Mouse (Mus musculus): ENCODE measurements at regions not wholly inside any gene's neighbourhood (a gene's known extent, or its start where the extent isn't known, plus 50 kb on each side); places are given as distances from the start of the nearest gene placed in this dataset.
A peak's percentile ranks its signal among the peaks of the same experiment; 100 is the strongest.

DNA sequence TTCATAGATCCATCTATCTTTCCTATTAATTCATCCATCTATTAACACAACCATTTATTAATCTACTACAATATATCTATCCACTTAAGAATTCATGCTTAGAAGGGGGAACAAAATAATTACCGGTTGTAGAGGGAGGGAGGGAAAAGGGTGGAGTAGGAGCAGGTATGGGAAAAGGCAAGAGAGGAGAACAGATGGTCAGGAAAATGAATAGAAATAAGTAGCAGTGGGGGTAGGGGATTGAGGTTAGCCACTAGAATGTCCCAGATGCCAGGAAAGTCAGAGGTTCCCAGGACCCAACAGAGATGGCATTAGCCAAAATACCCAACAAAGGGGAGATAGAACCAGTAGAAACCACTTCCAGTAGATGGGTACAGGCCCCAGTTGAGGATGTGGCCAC lies 164.5 kb upstream of the Crbn start:
- no peaks in the 10 kb centered on the region for H3K9me3 ChIP-seq
- no peak for DNase-seq (ENCODE audit: low spot score)
- H3K27me3 ChIP-seq (replicated peaks; ENCODE audit: low read depth, poor library complexity, severe bottlenecking) = no peaks in the 10 kb centered on the region
- H3K27ac ChIP-seq (replicated peaks) = no peak overlapping the region
- H3K36me3 ChIP-seq (replicated peaks) = no peaks in the 10 kb centered on the region
- H3K4me1 ChIP-seq = no peaks in the 10 kb centered on the region
- no peak overlapping the region for H3K4me3 ChIP-seq
- 79% methylated on average over 1 of the region's 1 CpGs for WGBS

- Histone ChIP-seq H3K27ac (replicated peaks) (no peak overlapping the region), H3K27me3 (replicated peaks; ENCODE audit: low read depth, poor library complexity, severe bottlenecking) (no peaks in the 10 kb centered on the region), H3K4me1 (no peaks in the 10 kb centered on the region), H3K9me3 (no peaks in the 10 kb centered on the region), H3K36me3 (replicated peaks) (no peaks in the 10 kb centered on the region), H3K4me3 (no peak overlapping the region)
- no peak for DNase-seq (ENCODE audit: low spot score)
- 50% methylated on average over 2 of the region's 2 CpGs for WGBS
Observed at GRCm38 (mm10) chr6:106975439-106975838, 175.6 kb upstream of the Crbn start.

- no peak for DNase-seq (ENCODE audit: low spot score)
- no peaks in the 10 kb centered on the region for H3K9me3 ChIP-seq
- no peaks in the 10 kb centered on the region for H3K36me3 ChIP-seq (replicated peaks)
- H3K4me1 ChIP-seq = no peaks in the 10 kb centered on the region
- H3K27ac ChIP-seq (replicated peaks) = no peak overlapping the region
- H3K4me3 ChIP-seq = no peak overlapping the region
- no peaks in the 10 kb centered on the region for H3K27me3 ChIP-seq (replicated peaks; ENCODE audit: low read depth, poor library complexity, severe bottlenecking)
Observed at GRCm38 (mm10) chr6:106978721-106979120, 178.8 kb upstream of the Crbn start.

DNA sequence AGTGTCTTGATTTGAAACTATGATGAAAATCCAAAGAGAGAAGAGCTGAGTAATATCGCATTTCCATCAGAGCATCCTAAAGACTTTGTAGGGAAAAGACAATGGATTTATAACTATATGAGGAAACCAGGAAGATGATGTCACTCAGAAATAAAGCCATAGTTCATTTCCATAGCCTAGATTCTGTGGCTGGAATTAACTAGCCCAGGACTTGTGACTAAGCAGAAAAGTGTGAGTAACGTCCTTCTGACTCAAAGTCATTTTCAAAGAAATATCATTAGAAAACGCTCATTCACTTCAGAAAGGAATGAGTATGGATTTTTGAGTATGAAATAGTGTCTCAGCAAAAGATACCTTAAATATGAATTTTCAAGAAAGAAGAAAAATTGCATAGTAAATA lies 179.9 kb upstream of the Crbn start:
- no peaks in the 10 kb centered on the region for H3K4me1 ChIP-seq
- DNase-seq (ENCODE audit: low spot score) = no peak
- WGBS = 91% methylated on average over 3 of the region's 3 CpGs
- H3K4me3 ChIP-seq = no peak overlapping the region
- no peaks in the 10 kb centered on the region for H3K9me3 ChIP-seq
- no peaks in the 10 kb centered on the region for H3K36me3 ChIP-seq (replicated peaks)
- H3K27ac ChIP-seq (replicated peaks) = no peak overlapping the region
- no peaks in the 10 kb centered on the region for H3K27me3 ChIP-seq (replicated peaks; ENCODE audit: low read depth, poor library complexity, severe bottlenecking)

- Histone ChIP-seq H3K36me3 (replicated peaks) (no peaks in the 10 kb centered on the region), H3K9me3 (no peaks in the 10 kb centered on the region), H3K4me3 (no peak overlapping the region), H3K4me1 (no peaks in the 10 kb centered on the region), H3K27me3 (replicated peaks; ENCODE audit: low read depth, poor library complexity, severe bottlenecking) (no peaks in the 10 kb centered on the region), H3K27ac (replicated peaks) (no peak overlapping the region)
- DNase-seq (ENCODE audit: low spot score) = no peak
- 86% methylated on average over 4 of the region's 4 CpGs for WGBS
Observed at GRCm38 (mm10) chr6:106980188-106980587, 180.3 kb upstream of the Crbn start.

DNA sequence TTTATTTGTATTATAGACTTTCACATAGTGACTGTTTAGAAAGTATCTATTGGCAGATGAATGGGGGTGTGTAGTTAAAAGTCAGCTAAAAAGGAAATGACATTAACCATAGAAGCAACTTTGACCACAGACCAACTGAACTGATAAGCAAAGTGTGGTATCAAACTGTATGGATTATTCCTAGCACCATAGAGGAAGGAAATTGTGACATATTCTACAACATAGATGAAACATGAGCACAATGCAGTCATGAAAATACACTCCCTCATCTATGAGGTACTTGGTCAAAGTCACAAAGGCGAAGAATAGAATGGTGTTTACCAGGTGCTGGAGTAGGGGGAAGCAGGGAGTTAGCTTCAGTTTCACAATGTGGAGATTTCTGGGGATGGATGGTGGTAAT lies 181.4 kb upstream of the Crbn start:
- Histone ChIP-seq H3K27ac (replicated peaks) (no peak overlapping the region), H3K9me3 (no peaks in the 10 kb centered on the region), H3K27me3 (replicated peaks; ENCODE audit: low read depth, poor library complexity, severe bottlenecking) (no peaks in the 10 kb centered on the region), H3K4me3 (no peak overlapping the region), H3K36me3 (replicated peaks) (no peaks in the 10 kb centered on the region), H3K4me1 (no peaks in the 10 kb centered on the region)
- DNase-seq (ENCODE audit: low spot score) = no peak
- WGBS = 90% methylated on average over 1 of the region's 1 CpGs

DNA sequence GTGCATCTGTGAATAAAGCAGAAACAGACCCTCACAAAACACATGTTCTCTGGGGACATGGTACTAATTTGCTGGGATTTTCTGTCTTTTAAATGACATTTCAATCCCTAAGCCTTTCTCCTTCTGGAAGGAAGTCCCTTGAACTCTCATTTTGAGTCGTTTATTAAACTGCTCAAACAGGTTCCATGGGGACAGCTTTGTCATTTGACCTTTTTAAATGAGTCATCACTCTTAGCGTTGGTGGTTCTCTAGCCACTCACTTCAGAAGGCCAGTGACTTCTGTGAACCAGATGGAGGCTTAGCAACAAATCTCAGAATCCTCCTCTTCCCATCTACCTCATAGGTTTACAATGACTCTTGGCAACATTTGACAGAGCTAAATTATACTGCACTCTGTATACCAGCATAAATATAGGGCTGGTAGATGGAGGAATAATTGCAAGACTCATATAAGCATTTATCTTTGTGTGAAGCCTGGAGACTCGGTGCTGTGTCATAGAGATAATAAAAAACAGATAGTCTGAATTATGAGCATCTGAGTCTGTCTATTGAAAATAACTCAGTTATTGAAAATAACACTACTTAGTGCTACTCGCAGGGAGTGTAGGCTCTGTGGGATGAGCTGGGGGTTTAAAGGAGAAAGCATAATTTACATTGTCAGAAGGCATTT lies 185.4 kb upstream of the Crbn start:
- Histone ChIP-seq H3K27me3 (replicated peaks; ENCODE audit: low read depth, poor library complexity, severe bottlenecking) (no peaks in the 10 kb centered on the region), H3K4me1 (no peaks in the 10 kb centered on the region), H3K9me3 (no peaks in the 10 kb centered on the region), H3K27ac (replicated peaks) (no peak overlapping the region), H3K4me3 (no peak overlapping the region), H3K36me3 (replicated peaks) (no peaks in the 10 kb centered on the region)
- 64% methylated on average over 4 of the region's 4 CpGs for whole genome bisulfite sequencing
- DNase-seq (ENCODE audit: low spot score) = no peak

DNA sequence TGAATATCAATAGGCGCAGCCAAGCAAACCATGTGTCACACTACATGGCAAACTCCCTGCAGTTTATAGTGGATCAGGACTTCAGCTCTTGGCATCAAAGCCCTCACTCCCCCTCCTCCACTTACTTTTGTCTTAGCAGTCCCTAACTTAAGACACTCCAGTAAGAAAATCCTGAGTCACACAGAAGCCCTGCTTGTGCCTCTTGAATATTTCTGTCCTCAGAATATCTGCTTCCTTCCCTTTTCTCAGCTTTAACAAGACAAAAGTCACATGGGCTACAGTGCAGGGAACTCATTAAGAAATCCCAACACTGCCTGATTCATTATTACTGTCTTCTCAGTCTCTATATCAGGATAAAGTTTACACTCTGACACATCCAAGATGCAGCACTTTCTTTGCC lies 191.7 kb upstream of the Crbn start:
- DNase-seq (ENCODE audit: low spot score) = no peak
- H3K9me3 ChIP-seq = no peaks in the 10 kb centered on the region
- 93% methylated on average over 1 of the region's 1 CpGs for WGBS
- no peak overlapping the region for H3K4me3 ChIP-seq
- no peaks in the 10 kb centered on the region for H3K36me3 ChIP-seq (replicated peaks)
- H3K27ac ChIP-seq (replicated peaks) = no peak overlapping the region
- H3K4me1 ChIP-seq = no peaks in the 10 kb centered on the region
- H3K27me3 ChIP-seq (replicated peaks; ENCODE audit: low read depth, poor library complexity, severe bottlenecking) = no peaks in the 10 kb centered on the region

GRCm38 (mm10) chr6:107004406-107005120 lies 204.7 kb upstream of the Crbn start:
- Histone ChIP-seq H3K27ac (replicated peaks) (no peak overlapping the region), H3K36me3 (replicated peaks) (no peaks in the 10 kb centered on the region), H3K27me3 (replicated peaks; ENCODE audit: low read depth, poor library complexity, severe bottlenecking) (no peaks in the 10 kb centered on the region), H3K4me1 (no peaks in the 10 kb centered on the region), H3K9me3 (no peaks in the 10 kb centered on the region), H3K4me3 (no peak overlapping the region)
- no peak for DNase-seq (ENCODE audit: low spot score)
- 86% methylated on average over 4 of the region's 4 CpGs for WGBS

DNA sequence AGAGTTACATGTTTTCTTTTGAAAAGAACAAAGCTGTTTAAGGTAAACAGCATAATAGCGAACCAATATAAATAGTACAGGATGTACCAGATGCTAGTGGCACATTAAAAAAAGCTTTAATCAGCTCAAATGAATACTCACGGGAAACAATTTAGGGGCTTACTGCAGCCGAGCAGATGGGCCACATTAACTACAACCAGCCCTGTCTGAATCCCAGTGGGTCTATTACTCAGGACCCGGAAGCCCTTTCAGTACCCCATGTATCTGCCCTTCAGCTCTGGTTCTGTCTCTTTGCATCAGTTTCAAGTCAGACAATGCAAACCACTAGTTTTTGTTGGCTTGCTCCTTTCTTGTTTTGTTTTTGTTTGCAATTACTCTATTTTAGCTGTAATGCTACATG lies 210.9 kb upstream of the Crbn start:
- Histone ChIP-seq H3K4me1 (peaks cover 10% of the 10 kb centered on the region; the same call in 1 of the 2 replicates), H3K4me3 (no peak overlapping the region), H3K27ac (replicated peaks) (no peak overlapping the region), H3K9me3 (no peaks in the 10 kb centered on the region), H3K36me3 (replicated peaks) (no peaks in the 10 kb centered on the region), H3K27me3 (replicated peaks; ENCODE audit: low read depth, poor library complexity, severe bottlenecking) (no peaks in the 10 kb centered on the region)
- peak; percentile 21 for DNase-seq (ENCODE audit: low spot score)
- 53% methylated on average over 4 of the region's 4 CpGs for WGBS

DNA sequence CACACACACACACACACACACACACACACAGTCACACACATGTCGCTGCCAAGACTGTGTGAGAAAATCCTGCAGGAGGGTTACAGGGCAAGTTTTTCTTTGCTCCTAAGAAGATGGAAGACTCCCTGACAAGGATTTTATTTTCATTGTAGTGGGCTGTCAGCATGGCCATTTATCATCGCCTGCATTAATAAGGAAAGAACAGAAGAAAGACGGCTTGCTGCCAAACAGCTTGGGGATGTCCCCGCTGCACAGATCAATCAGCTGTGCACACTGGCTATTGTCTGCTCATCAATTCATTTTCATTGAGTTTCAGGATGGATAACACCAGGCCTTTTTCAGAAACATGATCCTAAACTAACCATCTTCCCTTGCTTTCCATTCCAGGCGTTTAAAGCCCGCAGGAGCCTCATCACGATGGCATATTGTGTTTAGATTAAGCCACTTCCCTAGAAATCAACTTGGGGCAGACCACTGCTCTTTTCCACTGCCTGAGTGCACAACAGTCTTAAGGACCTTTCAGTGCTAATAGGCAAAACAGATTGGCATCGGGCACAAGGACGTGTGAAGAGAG lies 213.1 kb upstream of the Crbn start:
- no peak overlapping the region for H3K4me3 ChIP-seq
- H3K9me3 ChIP-seq = no peaks in the 10 kb centered on the region
- H3K27ac ChIP-seq (replicated peaks) = 0 out of 2 replicates have a peak overlapping the region, but pooled peaks have one; percentile 5
- no peaks in the 10 kb centered on the region for H3K36me3 ChIP-seq (replicated peaks)
- H3K4me1 ChIP-seq = peaks cover 10% of the 10 kb centered on the region; the same call in 1 of the 2 replicates
- peak; percentile 11 for DNase-seq (ENCODE audit: low spot score)
- WGBS = 46% methylated on average over 9 of the region's 9 CpGs
- H3K27me3 ChIP-seq (replicated peaks; ENCODE audit: low read depth, poor library complexity, severe bottlenecking) = no peaks in the 10 kb centered on the region

DNA sequence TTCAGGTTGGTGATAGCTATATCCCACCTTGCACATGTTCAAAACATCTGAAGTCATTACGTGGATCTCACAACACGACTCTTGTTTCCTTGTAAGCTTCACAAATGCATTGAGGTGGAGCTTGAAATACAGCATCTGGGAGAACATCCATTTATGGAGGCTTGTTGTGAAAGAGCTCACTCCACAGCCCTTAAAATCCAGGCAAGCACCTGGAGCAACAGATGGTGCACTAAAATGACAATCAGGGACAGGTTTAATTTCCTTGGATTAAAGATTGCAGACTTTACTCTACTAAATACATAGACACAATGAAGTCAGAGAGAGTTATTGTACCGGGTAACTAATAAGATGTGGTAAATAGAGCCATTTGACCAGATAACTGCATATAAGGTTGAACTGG lies 219.2 kb upstream of the Crbn start:
- H3K9me3 ChIP-seq = no peaks in the 10 kb centered on the region
- no peaks in the 10 kb centered on the region for H3K27me3 ChIP-seq (replicated peaks; ENCODE audit: low read depth, poor library complexity, severe bottlenecking)
- no peak overlapping the region for H3K27ac ChIP-seq (replicated peaks)
- 87% methylated on average over 3 of the region's 3 CpGs for WGBS
- no peaks in the 10 kb centered on the region for H3K4me1 ChIP-seq
- no peaks in the 10 kb centered on the region for H3K36me3 ChIP-seq (replicated peaks)
- no peak overlapping the region for H3K4me3 ChIP-seq
- DNase-seq (ENCODE audit: low spot score) = no peak

- Histone ChIP-seq H3K4me1 (no peaks in the 10 kb centered on the region), H3K4me3 (no peak overlapping the region), H3K27ac (replicated peaks) (no peak overlapping the region), H3K27me3 (replicated peaks; ENCODE audit: low read depth, poor library complexity, severe bottlenecking) (no peaks in the 10 kb centered on the region), H3K36me3 (replicated peaks) (no peaks in the 10 kb centered on the region), H3K9me3 (no peaks in the 10 kb centered on the region)
- 78% methylated on average over 3 of the region's 3 CpGs for WGBS
- DNase-seq (ENCODE audit: low spot score) = no peak
Observed at GRCm38 (mm10) chr6:107045177-107045576, 245.3 kb upstream of the Crbn start.

All from embryonic facial prominence, embryonic 10.5 days (tissue).